Mouse (Mus musculus) limb, embryonic 14.5 days (tissue): ENCODE data around the gene Fam209. TPM values are rescaled to one million over a fixed set of nuclear protein-coding genes. Genes with fewer than 3 reads are reported as not detected.

ENCODE experiments used
- ATAC-seq: fragments of 200-750 bp; cut with Nextera tagmentation; 2 replicates; pipeline ENCODE4 v1.8.0; 2017; ENCODE audit warnings: low read depth, moderate number of reproducible peaks, moderate TSS enrichment; ENCODE audit not compliant: low FRiP score
- DNase-seq: peaks from one replicate; pipeline ENCODE4 v3.0.0-alpha.2; 2015; ENCODE audit warnings: low spot score
- H3K27ac ChIP-seq: fragments of 300-500 bp; sonication (generic); replicated peaks from 2 replicates; pipeline ENCODE4 v1.5.1; 2014; ENCODE audit warnings: low read depth, mild to moderate bottlenecking, low read length, moderate library complexity, mixed read lengths
- H3K27me3 ChIP-seq: fragments of 300-500 bp; sonication (generic); 2 replicates; pipeline ENCODE4 v1.6.1; 2014; ENCODE audit warnings: low read length, mixed read lengths; ENCODE audit not compliant: control insufficient read depth, insufficient read depth
- H3K36me3 ChIP-seq: fragments of 300-500 bp; sonication (generic); 2 replicates; pipeline ENCODE4 v1.6.1; 2014; ENCODE audit warnings: mild to moderate bottlenecking, low read length, moderate library complexity, mixed read lengths; ENCODE audit not compliant: control insufficient read depth, insufficient read depth
- H3K4me1 ChIP-seq: fragments of 300-500 bp; sonication (generic); 2 replicates; pipeline ENCODE4 v1.6.1; 2014; ENCODE audit warnings: antibody characterized with exemption, low read length, mixed read lengths; ENCODE audit not compliant: control insufficient read depth, insufficient read depth
- H3K4me2 ChIP-seq: fragments of 300-500 bp; sonication (generic); replicated peaks from 2 replicates; pipeline ENCODE4 v1.6.1; 2014; ENCODE audit warnings: low read depth, mild to moderate bottlenecking, low read length, moderate library complexity; ENCODE audit not compliant: severe bottlenecking
- H3K4me3 ChIP-seq: fragments of 300-500 bp; sonication (generic); replicated peaks from 2 replicates; pipeline ENCODE4 v1.5.1; 2014; ENCODE audit warnings: low read length
- H3K9ac ChIP-seq: fragments of 300-500 bp; sonication (generic); 2 replicates; pipeline ENCODE4 v1.6.1; 2014; ENCODE audit warnings: mild to moderate bottlenecking, low read depth, low read length, moderate library complexity; ENCODE audit not compliant: severe bottlenecking
- H3K9me3 ChIP-seq: fragments of 300-500 bp; sonication (generic); 2 replicates; pipeline ENCODE4 v1.6.1; 2016; ENCODE audit warnings: low read length; ENCODE audit not compliant: control insufficient read depth
- POLR2A ChIP-seq: fragments of 200-500 bp; IDR thresholded peaks from 2 replicates; pipeline ENCODE4 v1.8.0; 2012; ENCODE audit warnings: inconsistent platforms, mild to moderate bottlenecking, moderate library complexity, borderline replicate concordance; ENCODE audit not compliant: insufficient read depth, insufficient read length; ENCODE audit errors: extremely low read depth
- WGBS: fragments of 180-500 bp; shearing (Covaris S2); extraction: QIAGEN DNeasy Blood & Tissue Kit; methylation state at CpG from one replicate; pipeline ENCODE4 v1.1.7; 2014; 5-methylcytosine and 5-hydroxymethylcytosine counted together
- polyA plus RNA-seq, 2 experiments: library from polyadenylated mRNA; depleted of rRNA in 1 of 2; stranded (reverse) in 1 of 2; unstranded in 1 of 2; fragments of >200 nt; fragmentation: Nextera tagmentation in 1 of 2; extraction: Ambion mirVana in 1 of 2; gene quantifications; 2 replicates each; pipeline versions ENCODE4 v1.2.1 to v1.2.3; 2012 to 2014

The Fam209 gene
- polyA plus RNA-seq, 2 experiments, result 0.16 to 0.66 TPM

GRCm38 (mm10) chr2:172452031-172452430 lies 20.3 kb upstream of the Fam209 start:
- no peak overlapping the region for H3K4me3 ChIP-seq
- no peak for TF ChIP-seq POLR2A
- no peak overlapping the region for H3K9ac ChIP-seq
- WGBS, result 97% methylated on average over 4 of the region's 4 CpGs
- no peak overlapping the region for H3K4me2 ChIP-seq
- H3K27ac ChIP-seq, result no peak overlapping the region
- DNase-seq (no peak), ATAC-seq (no peak)
- H3K9me3 ChIP-seq, result no peaks in the 10 kb centered on the region
- peaks cover 73% of the 10 kb centered on the region for H3K36me3 ChIP-seq
- no peaks in the 10 kb centered on the region for H3K27me3 ChIP-seq
- H3K4me1 ChIP-seq, result no peaks in the 10 kb centered on the region

- Histone ChIP-seq H3K4me1 (no peaks in the 10 kb centered on the region), H3K4me2 (no peak overlapping the region), H3K27ac (no peak overlapping the region), H3K9ac (no peak overlapping the region), H3K4me3 (no peak overlapping the region), H3K36me3 (peaks cover 72% of the 10 kb centered on the region), H3K9me3 (no peaks in the 10 kb centered on the region), H3K27me3 (no peaks in the 10 kb centered on the region)
- TF ChIP-seq POLR2A, result no peak
- WGBS, result 95% methylated on average over 10 of the region's 10 CpGs
- no peak for ATAC-seq
- no peak for DNase-seq
Measured at GRCm38 (mm10) chr2:172452458-172452857, 19.9 kb upstream of the Fam209 start.

- Histone ChIP-seq H3K27me3 (no peaks in the 10 kb centered on the region), H3K9me3 (no peaks in the 10 kb centered on the region), H3K27ac (no peak within 1 kb of the TSS), H3K36me3 (peaks cover 45% of the 10 kb centered on the region), H3K4me3 (no peak within 1 kb of the TSS), H3K9ac (no peak within 1 kb of the TSS), H3K4me2 (no peak within 1 kb of the TSS), H3K4me1 (no peaks in the 10 kb centered on the region)
- ATAC-seq (no peak), DNase-seq (no peak)
- 68% methylated on average over 11 of the region's 11 CpGs for WGBS
- TF ChIP-seq POLR2A, result no peak
Measured at GRCm38 (mm10) chr2:172458496-172458895, 13.8 kb upstream of the Fam209 start, which contains the start of gene Gcnt7. TSS of gene Gcnt7 (minus strand) at chr2:172458596.

GRCm38 (mm10) chr2:172460647-172461046 lies 11.7 kb upstream of the Fam209 start:
- no peak for TF ChIP-seq POLR2A
- Histone ChIP-seq H3K4me1 (no peaks in the 10 kb centered on the region), H3K27ac (no peak overlapping the region), H3K36me3 (peaks cover 53% of the 10 kb centered on the region), H3K9ac (no peak overlapping the region), H3K4me2 (no peak overlapping the region), H3K27me3 (no peaks in the 10 kb centered on the region), H3K4me3 (no peak overlapping the region), H3K9me3 (no peaks in the 10 kb centered on the region)
- no peak for ATAC-seq
- DNase-seq, result no peak
- WGBS, result 41% methylated on average over 2 of the region's 2 CpGs

GRCm38 (mm10) chr2:172462813-172463212 lies 9.5 kb upstream of the Fam209 start:
- Histone ChIP-seq H3K4me3 (no peak overlapping the region), H3K27me3 (no peaks in the 10 kb centered on the region), H3K4me2 (no peak overlapping the region), H3K9me3 (no peaks in the 10 kb centered on the region), H3K27ac (no peak overlapping the region), H3K36me3 (peaks cover 64% of the 10 kb centered on the region), H3K4me1 (no peaks in the 10 kb centered on the region), H3K9ac (no peak overlapping the region)
- TF ChIP-seq POLR2A, result no peak
- DNase-seq (no peak), ATAC-seq (no peak)
- 81% methylated on average over 4 of the region's 4 CpGs for WGBS
